Mouse (Mus musculus): ENCODE measurements around the gene Ubash3a.

- TF ChIP-seq CTCF (IDR thresholded peaks at IDR 0.05; ENCODE audit: control insufficient read depth, insufficient read depth, insufficient replicate concordance, low read depth, low read length) (no peak), POLR2A (IDR thresholded peaks at IDR 0.05; ENCODE audit: control insufficient read depth, low read depth, low read length) (no peak)
Observed at GRCm38 (mm10) chr17:31290311-31290710, 82.6 kb downstream of the Ubash3a start.

All from testis, adult 2 months (tissue).